Mouse (Mus musculus) heart, postnatal 4 days (tissue): Measurements from ENCODE around the gene Gdnf. TPM values are rescaled to one million over a fixed set of nuclear protein-coding genes. Genes with fewer than 3 reads are reported as not detected.

Experiments used
- DNase-seq: peaks from one replicate; pipeline ENCODE4 v3.0.0; 2021
- total RNA-seq, 2 experiments: library from RNA; stranded (reverse); gene quantifications; 2 replicates each; pipeline ENCODE4 v1.2.3; 2021

Gdnf gene
- total RNA-seq, 2 experiments from 2014 or later, result 2.1 TPM

- DNase-seq, result no peak
These were observed 52.7 kb downstream of the Gdnf start for GRCm38 (mm10) chr15:7863328-7863727.

- no peak for DNase-seq
These were observed 54.7 kb downstream of the Gdnf start for GRCm38 (mm10) chr15:7865305-7865704.

GRCm38 (mm10) chr15:7872473-7872872, 61.8 kb downstream of the Gdnf start:
- no peak for DNase-seq

GRCm38 (mm10) chr15:7875879-7876278, 65.2 kb downstream of the Gdnf start:
- DNase-seq, result no peak

- peak; percentile 20 for DNase-seq
These were observed 67.2 kb downstream of the Gdnf start for GRCm38 (mm10) chr15:7877560-7878467.

- DNase-seq, result no peak
These were observed 68.2 kb downstream of the Gdnf start for GRCm38 (mm10) chr15:7878861-7879260.

- no peak for DNase-seq
These were observed 69.3 kb downstream of the Gdnf start for GRCm38 (mm10) chr15:7879956-7880355.

GRCm38 (mm10) chr15:7884181-7884580, 73.5 kb downstream of the Gdnf start:
- DNase-seq, result no peak

GRCm38 (mm10) chr15:7885106-7885505, 74.5 kb downstream of the Gdnf start:
- no peak for DNase-seq

GRCm38 (mm10) chr15:7886591-7886990, 75.9 kb downstream of the Gdnf start:
- no peak for DNase-seq
